Mouse (Mus musculus) frontal cortex, postnatal 36 days (tissue): ENCODE measurements around the gene Pigh.
A peak's percentile ranks its signal among the peaks of the same experiment; 100 is the strongest.

Experiments
- DNase-seq, 2 experiments: peaks; one replicate each; pipeline ENCODE4 v3.0.0; 2022; ENCODE audit warnings: low spot score in 2 of 2

Gene Pigh

DNA sequence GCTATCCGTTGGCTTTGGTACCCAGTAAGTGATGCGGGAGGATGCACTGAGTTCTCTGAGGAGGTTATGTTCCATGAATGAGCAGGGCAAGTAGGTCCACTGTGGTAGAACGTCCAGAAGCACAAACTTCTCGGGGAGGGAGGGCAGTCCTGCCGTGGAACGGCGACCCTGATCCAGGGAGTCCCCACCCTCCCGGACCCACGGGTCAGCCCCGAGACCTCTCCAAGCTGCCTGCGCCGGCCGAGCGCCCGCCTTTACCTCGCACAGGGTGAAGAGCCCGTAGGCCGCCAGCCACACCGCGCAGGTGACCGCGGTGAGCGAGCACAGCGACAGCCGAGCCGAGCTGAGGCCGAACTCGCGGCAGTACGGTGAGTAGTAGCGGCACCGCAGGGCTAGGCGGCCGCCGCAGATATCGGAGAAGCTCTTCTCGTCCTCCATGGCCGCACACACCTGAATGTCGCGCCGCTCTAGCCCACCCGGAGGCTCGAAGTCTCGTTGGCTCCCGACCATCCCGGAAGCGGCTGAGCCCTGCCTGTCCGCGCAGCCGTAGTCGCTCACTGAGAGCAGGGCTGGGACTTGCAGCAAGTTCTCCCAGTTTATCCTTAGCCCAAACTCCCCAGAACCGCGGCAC is at the start of gene Pigh:
TSS of gene Pigh (minus strand) at position 470 of the 631 bp plus-strand sequence.
- DNase-seq: peak; percentile 82 to 85

DNA sequence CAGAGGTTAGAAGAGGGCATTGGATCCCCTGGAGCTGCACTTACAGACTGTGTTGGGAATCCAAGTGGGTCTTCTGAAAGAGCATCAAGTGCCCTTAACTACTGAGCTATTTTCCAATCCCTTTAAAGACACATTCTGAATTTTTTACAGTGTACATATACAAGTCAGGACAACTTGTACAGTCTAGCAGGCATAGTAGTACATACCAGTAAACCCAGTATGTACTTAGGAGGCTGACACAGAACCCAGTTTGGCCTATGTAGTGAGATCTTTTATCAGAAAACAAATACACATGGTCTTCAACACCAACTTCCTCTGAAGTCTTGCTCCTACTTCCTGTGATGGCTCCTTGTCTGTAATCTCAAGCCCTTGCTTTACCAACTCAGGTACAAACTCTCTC is 49.5 kb upstream of the Pigh start:
- DNase-seq: no peak

DNA sequence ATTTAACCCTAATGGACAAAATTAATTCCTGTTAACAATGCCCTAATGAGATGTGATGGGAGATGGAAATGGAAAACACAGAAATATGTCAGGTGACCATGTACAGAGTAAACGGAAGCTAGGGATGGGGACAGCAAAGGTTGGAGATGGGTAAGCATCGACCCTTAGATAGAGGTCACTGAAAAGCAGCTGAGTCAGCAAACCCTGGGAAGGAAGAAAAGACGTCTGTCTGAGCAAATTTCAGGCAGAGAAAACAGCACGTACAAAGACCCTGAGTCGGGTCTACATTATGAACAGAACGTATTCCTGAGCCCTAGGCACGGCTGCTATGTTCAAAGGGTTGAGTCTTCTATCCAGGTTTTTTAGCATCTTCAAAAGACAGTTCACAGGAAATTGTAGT is 47.5 kb upstream of the Pigh start:
- DNase-seq: no peak

DNA sequence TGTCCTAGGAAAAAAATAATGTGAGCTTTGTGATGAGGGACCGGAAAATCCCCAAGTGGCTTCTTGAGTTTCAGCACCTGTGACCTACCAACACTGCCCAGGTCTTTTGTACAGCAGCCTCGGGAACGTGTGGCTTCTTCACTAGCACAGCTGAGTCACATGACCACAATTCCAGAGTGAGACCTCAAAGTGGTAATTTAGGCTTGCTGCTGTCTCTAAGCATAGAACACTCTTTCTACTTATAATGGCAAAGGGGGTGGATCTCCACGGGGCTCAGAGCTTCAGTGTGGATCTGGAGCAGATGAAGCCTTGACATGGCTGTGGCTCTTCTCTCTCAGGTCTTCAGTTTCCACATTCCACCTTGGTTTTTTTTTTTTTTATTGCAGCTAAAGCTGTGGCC is 45.7 kb upstream of the Pigh start:
- peak; percentile 9 to 39 for DNase-seq

DNA sequence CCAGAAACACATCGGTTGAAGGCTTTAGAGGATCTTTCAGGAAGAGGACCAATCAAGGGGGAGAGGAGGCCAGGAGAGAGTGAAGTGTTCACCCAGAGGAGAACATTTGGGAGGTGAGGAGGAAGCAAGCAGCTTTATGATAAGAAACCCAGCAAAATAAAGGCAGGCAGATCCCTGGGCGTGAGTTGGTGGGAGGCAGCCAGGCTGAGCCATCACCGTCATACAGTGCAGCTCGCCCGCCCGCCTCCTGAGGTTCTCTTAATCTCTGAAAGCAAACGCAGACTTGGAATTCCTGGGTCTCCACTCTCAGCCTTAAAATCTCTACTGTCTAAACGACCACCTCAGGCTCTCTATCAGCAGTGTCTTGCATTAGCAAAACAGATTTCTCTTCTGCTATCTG is 45.2 kb upstream of the Pigh start:
- peak in 1 of 2 experiments; percentile 18 for DNase-seq

DNA sequence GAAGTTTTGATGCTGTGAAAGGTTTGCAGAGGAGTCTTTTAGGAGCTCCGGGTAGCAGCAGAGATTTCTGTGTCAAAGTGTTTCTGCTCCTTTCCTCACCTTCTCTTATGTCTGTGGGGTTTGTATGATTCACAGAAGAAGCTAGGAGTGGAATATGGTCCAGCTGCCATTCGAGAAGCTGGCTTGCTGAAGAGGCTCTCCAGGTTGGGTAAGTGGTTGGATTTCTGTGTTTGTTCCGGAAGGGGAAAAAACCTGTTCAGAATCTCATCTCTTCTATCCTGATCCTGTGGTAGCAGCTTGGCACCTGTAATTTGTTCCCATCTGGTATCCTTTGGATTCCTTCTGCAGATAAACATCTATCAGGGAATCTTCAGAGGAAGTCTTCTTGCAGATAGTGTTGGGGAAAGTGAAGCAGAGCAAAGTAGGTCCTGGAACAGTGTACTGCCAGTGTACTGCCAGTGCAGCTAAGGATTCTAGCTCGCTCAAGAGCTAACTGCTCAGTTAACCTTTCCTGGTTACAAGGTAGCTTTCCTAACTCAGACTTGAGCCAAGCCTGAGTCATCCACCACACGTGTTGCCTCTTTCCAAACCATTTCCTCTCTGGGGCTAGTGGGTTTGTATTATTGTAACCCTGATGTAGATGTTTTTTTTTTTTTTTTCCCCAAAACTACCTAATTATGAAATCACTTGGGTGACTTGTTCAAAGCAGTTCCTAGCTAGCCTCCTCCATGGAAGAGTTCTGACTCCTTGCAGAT is 42.4 kb upstream of the Pigh start:
- DNase-seq: no peak

DNA sequence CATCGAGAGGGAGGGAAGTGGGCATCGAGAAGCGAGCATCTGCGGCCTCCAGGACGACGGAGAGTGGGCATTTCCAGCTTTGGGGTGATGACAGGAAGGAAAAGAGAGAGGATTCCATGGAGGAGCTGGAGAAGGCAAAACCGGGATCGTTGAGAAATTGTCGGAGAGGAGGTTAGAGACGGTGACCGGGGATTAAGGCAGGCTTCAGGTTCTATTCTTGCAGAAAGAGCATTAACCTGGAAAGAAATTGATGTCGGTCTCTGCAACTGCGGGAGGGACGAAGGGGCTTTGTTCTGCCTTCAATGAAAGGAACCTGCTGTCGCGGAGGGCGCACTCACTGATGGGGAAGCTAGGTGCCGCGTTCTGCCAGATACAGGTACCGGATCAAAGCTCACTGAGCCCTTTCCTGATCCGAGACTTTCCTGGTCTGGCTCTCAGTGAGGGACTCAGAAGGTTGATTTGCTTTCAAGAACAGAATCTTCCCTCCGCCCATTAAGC is 41.8 kb upstream of the Pigh start:
- DNase-seq: no peak

DNA sequence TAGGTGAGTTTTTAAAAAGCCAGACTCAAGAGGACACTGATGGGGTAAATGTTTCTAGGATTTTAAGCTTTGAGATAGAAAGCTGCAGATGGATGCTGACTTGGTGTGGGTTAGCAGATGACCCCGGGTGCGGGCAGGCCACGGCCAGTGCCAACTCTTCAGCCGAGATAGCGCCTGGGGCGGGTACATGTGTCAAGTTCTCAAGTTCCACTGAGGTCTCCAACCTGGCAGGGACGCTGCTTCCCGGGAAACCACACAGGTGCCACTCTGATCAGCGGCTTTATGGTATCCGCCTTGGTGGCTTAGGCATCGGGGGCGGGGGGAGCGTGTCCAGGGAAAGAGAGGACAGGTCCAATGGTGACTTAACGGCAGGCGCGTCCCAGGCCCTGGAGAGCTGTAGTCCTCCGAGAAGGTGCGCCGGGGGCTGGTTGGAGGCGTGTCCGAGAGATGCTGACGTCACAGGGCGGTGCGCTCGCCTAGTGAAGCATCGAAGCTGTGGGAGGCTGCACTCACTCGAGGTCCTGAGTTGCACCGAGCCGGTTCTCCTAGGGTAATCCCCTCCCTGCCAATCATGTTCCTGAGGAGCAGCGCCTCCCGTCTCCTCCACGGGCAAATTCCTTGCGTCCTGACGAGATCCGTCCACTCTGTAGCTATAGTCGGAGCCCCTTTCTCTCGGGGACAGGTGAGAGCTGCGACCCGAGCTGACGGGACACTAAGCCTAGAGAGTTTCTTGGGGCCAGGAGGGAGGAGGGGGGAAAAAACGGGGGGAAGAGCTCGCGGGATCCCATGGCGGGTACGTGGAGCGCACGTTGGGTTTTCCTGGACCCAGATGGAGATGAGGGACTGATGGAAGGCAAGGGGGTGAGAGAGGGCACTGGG is 41.1 kb upstream of the Pigh start, which contains the start of gene Arg2:
TSS of gene Arg2 (plus strand) at position 479 of the 879 bp plus-strand sequence.
- peak; percentile 62 to 75 for DNase-seq

DNA sequence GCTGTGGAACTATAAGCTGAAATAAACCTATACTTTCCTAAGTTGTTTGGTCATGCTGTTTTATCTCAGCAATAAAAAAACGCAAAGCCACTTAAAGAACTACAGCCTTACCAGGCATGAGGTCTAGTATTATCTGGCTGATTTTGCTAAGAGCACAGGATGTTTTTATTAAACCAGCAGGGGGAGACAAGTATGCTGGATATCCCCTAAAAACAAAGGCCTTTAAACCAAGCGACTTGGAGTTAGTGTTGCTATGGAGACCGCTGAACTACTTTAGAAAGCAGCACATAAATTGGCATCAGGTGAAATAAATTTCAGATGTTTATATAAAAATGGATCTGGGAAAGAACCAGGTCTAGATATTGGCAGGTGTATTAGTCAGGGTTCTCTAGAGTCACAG is 33.4 kb upstream of the Pigh start:
- no peak for DNase-seq

DNA sequence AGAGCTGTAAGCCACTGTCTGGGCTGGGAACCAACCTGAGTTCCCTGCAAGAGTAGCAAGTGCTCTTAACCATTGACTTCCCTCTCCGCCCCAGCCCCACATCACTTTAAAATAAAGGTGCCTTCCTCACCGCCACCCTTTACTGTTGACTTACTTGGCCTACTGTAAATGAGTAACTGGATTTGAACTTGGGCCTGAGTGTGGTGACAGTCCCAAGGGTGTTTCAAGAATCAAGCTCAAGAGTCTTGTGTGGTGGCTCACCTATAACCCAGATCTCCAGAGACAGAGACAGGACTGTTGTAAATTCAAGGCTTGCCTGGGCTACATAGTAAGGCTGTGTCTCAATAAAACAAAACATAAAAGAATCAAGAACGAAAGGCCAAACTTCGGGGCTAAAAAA is 29.5 kb upstream of the Pigh start:
- no peak for DNase-seq

DNA sequence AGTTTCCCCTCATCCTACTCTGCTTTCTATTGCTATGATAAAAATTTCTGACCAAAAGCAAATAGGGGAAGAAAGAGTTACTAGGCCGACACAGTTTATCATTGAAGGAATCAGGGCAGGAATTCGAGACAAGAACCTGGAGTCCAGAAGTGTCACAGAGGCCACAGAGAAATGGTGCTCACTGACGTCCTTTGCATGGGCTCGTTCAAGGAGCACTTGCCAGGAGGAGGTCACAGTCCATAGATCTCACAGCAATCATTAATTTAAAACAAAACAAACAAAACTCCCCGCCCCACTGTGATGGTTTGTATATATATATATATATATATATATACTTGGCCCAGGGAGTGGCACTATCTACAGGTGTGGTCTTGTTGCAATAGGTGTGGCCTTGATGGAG is 15.9 kb upstream of the Pigh start:
- DNase-seq: no peak

DNA sequence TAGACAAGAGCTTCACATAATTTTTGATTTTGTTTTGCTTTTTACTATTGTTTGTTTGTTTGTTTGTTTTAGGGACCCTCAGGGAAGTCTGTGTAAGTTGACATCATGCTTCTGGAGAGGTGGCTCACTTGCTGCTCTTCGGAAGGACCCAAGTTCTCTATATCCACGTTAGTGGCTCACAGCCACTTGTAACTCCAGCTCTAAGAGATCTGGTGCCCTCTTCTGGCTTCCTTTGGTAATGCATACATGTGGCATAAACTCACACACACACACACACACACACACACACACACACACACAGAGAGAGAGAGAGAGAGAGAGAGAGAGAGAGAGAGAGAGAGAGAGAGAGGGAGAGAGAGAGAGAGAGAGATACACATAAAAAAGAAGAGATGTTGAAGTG is 15.1 kb upstream of the Pigh start:
- DNase-seq: no peak

DNA sequence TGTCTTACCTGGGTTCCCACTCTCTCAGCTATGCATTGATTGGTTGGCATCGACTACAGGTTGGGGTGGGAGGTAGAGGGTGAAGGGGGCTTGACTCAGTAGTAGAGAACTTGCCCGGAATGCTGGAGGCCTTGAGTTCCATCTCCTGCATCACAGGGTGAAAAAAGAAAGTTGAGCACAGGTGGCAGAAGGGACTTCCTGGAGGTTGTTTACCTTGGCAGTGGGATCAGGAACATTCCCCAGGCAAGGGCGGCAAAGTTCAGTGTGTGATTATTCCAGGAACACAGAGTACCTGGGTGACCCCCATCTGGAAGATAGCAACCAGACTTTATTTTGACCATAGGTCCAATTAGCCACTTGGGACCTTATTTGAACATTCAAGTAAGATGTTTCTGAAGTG is 14.3 kb upstream of the Pigh start:
- DNase-seq: no peak

DNA sequence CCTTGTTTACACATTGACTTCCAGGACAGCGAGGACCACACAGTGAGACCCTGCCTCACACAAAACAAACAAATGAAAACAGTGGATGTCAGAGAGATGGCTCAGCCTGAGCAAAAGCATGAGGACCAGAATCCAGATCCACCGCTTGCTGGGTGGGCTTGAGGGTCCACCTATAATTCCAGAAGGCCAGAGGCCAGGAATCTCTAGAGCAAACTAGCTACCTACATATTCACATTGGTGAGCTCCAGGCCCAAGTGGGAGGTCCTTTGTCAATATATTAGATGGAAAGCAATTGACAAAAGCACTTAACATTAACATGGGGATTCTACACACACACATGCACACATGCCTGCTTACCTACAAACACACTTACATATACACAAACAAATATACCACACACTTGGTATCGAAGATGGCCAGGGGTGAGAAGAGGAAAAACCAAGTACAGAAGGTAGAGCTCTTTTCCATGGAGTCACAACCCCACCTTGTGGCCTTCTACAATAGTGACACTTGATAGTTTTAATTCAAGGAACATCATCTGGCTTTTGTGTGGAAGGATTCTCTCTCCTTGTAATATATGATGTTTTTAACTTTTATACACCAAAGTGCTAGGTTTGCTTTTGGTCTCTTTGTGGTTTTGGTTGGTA is 7.8 kb upstream of the Pigh start:
- peak; percentile 11 to 52 for DNase-seq

DNA sequence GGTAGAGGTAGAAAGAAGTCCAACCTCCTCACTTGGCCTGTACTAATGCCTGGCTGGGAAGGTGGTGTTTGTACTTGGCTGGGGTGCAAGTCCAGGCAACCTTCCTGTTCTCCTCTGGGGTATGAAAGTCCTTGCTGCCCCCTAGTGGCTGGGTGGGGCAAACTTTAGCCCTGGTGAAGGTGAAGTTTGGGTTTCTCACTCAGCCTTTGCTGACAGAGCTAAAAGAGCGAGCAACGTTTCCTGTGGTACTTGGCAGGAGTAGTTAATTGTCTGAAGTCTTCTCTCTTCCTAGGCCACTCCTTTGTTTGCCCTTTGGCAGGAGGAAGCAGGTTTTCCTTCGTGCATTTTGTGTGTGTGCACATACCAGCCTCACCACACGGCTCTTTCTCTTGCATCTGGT is 3.1 kb upstream of the Pigh start:
- DNase-seq: peak; percentile 42 to 50

DNA sequence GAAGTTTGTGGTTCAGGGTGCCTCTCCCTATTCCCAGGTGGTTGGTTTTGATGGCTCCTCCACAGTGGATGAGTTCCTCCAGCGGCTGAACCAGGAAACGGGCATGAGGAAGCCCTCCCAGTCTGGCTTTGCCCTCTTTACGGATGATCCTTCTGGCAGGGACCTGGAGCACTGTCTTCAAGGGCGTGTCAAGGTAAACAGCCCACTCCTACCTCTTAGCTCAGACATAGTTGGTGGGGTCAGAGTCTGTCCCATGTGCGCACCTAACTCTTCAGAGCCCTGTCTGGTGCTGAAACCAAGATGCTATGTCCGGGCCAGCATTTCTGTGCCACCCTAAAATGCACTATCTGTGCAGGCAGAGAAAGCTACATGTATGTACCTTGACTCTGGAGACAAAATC is 16.1 kb downstream of the Pigh start:
- no peak for DNase-seq

DNA sequence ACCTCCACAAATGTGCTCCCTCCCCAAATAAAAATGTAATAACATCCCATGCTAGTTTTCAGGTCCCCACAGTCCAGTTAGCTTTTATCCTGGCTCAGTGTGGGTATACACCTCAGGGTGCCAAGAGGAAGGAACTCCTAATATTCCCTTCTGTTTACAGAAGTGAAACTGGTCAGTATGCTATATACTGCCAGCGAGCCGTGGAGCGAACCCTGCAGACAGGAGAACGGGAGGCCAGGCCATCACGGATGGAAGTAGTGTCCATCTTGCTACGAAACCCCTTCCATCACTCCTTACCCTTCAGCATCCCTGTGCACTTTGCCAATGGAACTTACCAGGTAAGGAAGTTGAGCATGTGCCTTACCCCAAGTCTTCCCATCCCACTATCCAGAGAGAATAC is 16.9 kb downstream of the Pigh start:
- DNase-seq: no peak

DNA sequence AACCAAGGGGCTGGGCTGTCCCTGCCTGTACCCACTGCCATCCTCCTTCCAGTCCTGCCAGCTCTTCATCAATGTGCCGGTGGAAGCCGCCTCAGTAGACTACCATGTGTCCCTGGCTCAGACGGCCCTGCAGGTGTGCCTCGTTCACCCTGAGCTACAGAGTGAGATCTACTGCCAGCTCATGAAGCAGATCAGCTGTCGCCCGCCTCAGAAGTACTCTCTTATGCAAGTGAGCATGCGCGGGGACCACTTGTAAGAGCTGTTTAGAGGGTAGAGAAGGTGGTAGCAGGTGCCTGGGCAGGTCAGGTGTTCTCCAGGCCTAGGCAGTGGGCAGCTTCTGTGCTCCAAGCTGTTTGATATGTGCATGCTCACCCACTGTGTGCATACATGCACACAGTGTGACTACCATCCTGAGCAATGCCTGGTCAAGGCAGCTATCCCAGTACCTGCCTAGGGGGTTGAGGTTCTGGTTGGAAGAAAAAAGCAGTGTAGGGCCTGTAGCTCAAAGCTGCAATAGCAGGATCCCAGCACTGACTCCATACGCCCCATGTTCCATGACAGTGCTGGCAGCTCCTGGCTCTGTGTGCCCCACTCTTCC is 18.6 kb downstream of the Pigh start:
- no peak for DNase-seq

DNA sequence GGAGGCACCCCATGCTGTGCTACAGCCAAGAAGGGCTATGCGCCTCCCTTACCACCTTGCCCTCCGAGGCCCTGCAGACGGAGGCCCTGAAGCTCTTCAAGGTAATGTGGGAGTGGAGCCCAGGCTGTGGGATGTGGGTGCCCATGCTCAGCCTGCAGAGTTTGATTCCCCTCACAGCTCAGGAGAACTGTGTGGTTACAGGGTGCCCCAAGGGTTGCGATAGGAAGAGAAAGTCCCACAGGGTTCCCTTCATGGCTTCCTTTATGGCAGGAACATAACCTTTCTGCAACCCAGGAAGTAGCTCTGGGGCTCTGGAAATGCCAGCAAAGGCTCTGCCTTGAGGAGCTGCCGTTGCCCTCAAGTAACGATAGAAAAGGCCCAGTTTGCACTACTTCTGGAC is 19.5 kb downstream of the Pigh start:
- DNase-seq: no peak

DNA sequence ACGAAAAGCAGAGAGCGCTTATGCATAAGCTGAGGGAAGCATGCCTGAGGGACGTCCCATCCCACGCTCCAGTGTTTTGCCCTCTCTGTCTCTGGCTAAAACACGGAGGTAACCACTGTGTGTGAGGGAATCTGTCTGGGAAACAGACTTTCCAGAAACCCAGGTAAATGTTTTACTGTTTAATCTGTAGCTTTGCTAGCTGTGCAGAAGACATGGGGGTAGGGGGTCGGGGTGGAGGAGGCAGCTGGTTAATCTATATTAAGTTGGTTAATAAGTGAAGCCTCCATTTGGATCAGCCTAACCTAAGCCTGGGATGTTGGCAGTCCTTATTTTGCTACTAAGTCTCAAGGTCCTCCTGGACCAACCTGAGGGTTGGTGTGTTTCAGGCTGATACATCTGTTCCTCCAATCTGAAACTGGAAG is 20.3 kb downstream of the Pigh start:
- no peak for DNase-seq

DNA sequence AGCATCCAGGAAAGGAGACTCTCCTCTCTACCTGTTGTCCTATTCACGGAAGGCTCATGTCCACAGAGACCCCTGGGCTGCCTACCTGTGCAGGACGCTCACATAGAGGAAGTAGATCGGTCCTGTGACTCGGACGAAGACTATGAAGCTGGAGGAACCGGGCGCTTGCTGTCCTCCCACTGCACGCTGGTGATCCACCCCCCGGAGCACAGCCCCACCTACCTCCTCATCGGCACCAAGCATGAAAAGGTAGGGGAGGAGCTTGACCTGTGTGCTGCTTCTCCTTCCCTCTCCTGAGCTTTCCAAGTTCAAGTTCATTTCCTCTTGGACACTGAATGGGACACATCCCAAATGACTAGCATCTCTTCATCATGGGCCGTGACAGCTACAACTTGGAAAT is 21.1 kb downstream of the Pigh start:
- DNase-seq: no peak
